Mouse (Mus musculus): ENCODE data around the gene Gspt1.
"Not testable (repeated sequence)": the region's sequence is repeated elsewhere in the genome, so short reads cannot be mapped to it uniquely, and the experiment has no call there.

The Gspt1 gene

GRCm38 (mm10) chr16:11253898-11254722, at the start of gene Gspt1:
Gene Gspt1, minus strand, starts transcription at chr16:11254325.
- peak; percentile 99 for DNase-seq (ENCODE audit: low read depth)

- DNase-seq (ENCODE audit: low read depth): no peak
Measured at GRCm38 (mm10) chr16:11303741-11304140, 49.6 kb upstream of the Gspt1 start.

GRCm38 (mm10) chr16:11297700-11298099, 43.6 kb upstream of the Gspt1 start:
- peak; percentile 81 for DNase-seq (ENCODE audit: low read depth)

- not testable (repeated sequence) for DNase-seq (ENCODE audit: low read depth)
Measured at GRCm38 (mm10) chr16:11295583-11295982, 41.5 kb upstream of the Gspt1 start.

GRCm38 (mm10) chr16:11288873-11289272, 34.7 kb upstream of the Gspt1 start:
- not testable (repeated sequence) for DNase-seq (ENCODE audit: low read depth)

GRCm38 (mm10) chr16:11285949-11286348, 31.8 kb upstream of the Gspt1 start:
- DNase-seq (ENCODE audit: low read depth): peak; percentile 50

- DNase-seq (ENCODE audit: low read depth): peak; percentile 73
Measured at GRCm38 (mm10) chr16:11284881-11285280, 30.8 kb upstream of the Gspt1 start.

- no peak for DNase-seq (ENCODE audit: low read depth)
Measured at GRCm38 (mm10) chr16:11282655-11283232, 28.6 kb upstream of the Gspt1 start.

- no peak for DNase-seq (ENCODE audit: low read depth)
Measured at GRCm38 (mm10) chr16:11278778-11279177, 24.7 kb upstream of the Gspt1 start.

GRCm38 (mm10) chr16:11276888-11277287, 22.8 kb upstream of the Gspt1 start:
- no peak for DNase-seq (ENCODE audit: low read depth)

- no peak for DNase-seq (ENCODE audit: low read depth)
Measured at GRCm38 (mm10) chr16:11271073-11271472, 16.9 kb upstream of the Gspt1 start.

GRCm38 (mm10) chr16:11270642-11271041, 16.5 kb upstream of the Gspt1 start:
- DNase-seq (ENCODE audit: low read depth): peak; percentile 88

GRCm38 (mm10) chr16:11269808-11270207, 15.7 kb upstream of the Gspt1 start:
- DNase-seq (ENCODE audit: low read depth): peak; percentile 44

- no peak for DNase-seq (ENCODE audit: low read depth)
Measured at GRCm38 (mm10) chr16:11266556-11266955, 12.4 kb upstream of the Gspt1 start.

- DNase-seq (ENCODE audit: low read depth): peak; percentile 65
Measured at GRCm38 (mm10) chr16:11263266-11263665, 9.1 kb upstream of the Gspt1 start.

GRCm38 (mm10) chr16:11254723-11255164, 619 bp upstream of the Gspt1 start:
- no peak for DNase-seq (ENCODE audit: low read depth)

- DNase-seq (ENCODE audit: low read depth): peak; percentile 63
Measured at GRCm38 (mm10) chr16:11253065-11253831, 877 bp downstream of the Gspt1 start.

GRCm38 (mm10) chr16:11247791-11248190, 6.3 kb downstream of the Gspt1 start:
- no peak for DNase-seq (ENCODE audit: low read depth)

- no peak for DNase-seq (ENCODE audit: low read depth)
Measured at GRCm38 (mm10) chr16:11245767-11246166, 8.4 kb downstream of the Gspt1 start.

- no peak for DNase-seq (ENCODE audit: low read depth)
Measured at GRCm38 (mm10) chr16:11242401-11242800, 11.7 kb downstream of the Gspt1 start.

- DNase-seq (ENCODE audit: low read depth): no peak
Measured at GRCm38 (mm10) chr16:11217801-11218200, 36.3 kb downstream of the Gspt1 start.

GRCm38 (mm10) chr16:11203600-11204390, 50.3 kb downstream of the Gspt1 start:
- DNase-seq (ENCODE audit: low read depth): peak; percentile 35

Data from 416B (cell line).